Mouse (Mus musculus) MEL (cell line): ENCODE data around the gene Bex1. TPM values are rescaled to one million over a fixed set of nuclear protein-coding genes. Genes with fewer than 3 reads are reported as not detected.

Experiments used
- DNase-seq: peaks from one replicate; pipeline ENCODE4 v3.0.0; 2011; ENCODE audit warnings: low read depth, low spot score
- H3K27ac ChIP-seq: 2 replicates; pipeline ENCODE4 v1.5.1; 2012; ENCODE audit warnings: low read depth, mild to moderate bottlenecking, control low read depth, low read length, moderate library complexity; ENCODE audit not compliant: control insufficient read depth
- H3K27me3 ChIP-seq, 2 experiments: fragments of 150-350 bp in 1 of 2; sonication (generic) in 1 of 2; 2 replicates each; pipeline ENCODE4 v1.6.1; 2012; ENCODE audit warnings: low read length in 2 of 2, mild to moderate bottlenecking in 2 of 2, improper control_type of control experiment in 1 of 2, moderate library complexity in 1 of 2; ENCODE audit not compliant: insufficient read depth in 2 of 2, control insufficient read depth in 1 of 2
- H3K36me3 ChIP-seq, 2 experiments: 2 replicates each; pipeline ENCODE4 v1.6.1; 2012 to 2014; ENCODE audit warnings: low read length in 2 of 2, improper control_type of control experiment in 1 of 2, inconsistent platforms in 1 of 2, mild to moderate bottlenecking in 1 of 2; ENCODE audit not compliant: insufficient read depth in 2 of 2, control insufficient read depth in 1 of 2
- H3K4me1 ChIP-seq, 2 experiments: fragments of 150-350 bp in 1 of 2; sonication (generic) in 1 of 2; 2 replicates each; pipeline ENCODE4 v1.6.1; 2012; ENCODE audit warnings: low read length in 2 of 2, improper control_type of control experiment in 1 of 2, mild to moderate bottlenecking in 1 of 2; ENCODE audit not compliant: insufficient read depth in 2 of 2, control insufficient read depth in 1 of 2
- H3K4me3 ChIP-seq, 2 experiments: fragments of 150-350 bp in 1 of 2; sonication (generic) in 1 of 2; 2 replicates each; pipeline ENCODE4 v1.5.1; 2012; ENCODE audit warnings: low read depth in 2 of 2, low read length in 2 of 2, mild to moderate bottlenecking in 2 of 2, moderate library complexity in 2 of 2, control low read depth in 1 of 2, improper control_type of control experiment in 1 of 2; ENCODE audit not compliant: control insufficient read depth in 1 of 2, insufficient read depth in 1 of 2
- H3K79me2 ChIP-seq: 2 replicates; pipeline ENCODE4 v1.6.1; 2012; ENCODE audit warnings: mild to moderate bottlenecking, low read length, moderate library complexity; ENCODE audit not compliant: control insufficient read depth, poor library complexity, insufficient read depth
- H3K9ac ChIP-seq: 2 replicates; pipeline ENCODE4 v1.6.1; 2012; ENCODE audit warnings: low read depth, mild to moderate bottlenecking, control low read depth, low read length, moderate library complexity; ENCODE audit not compliant: control insufficient read depth, poor library complexity, severe bottlenecking
- H3K9me3 ChIP-seq: fragments of 150-350 bp; sonication (generic); replicated peaks from 2 replicates; pipeline ENCODE4 v1.6.1; 2012; ENCODE audit warnings: mild to moderate bottlenecking, low read length, improper control_type of control experiment, moderate library complexity; ENCODE audit not compliant: insufficient read depth
- BHLHE40 ChIP-seq: IDR thresholded peaks from 2 replicates; pipeline ENCODE4 v1.6.1; 2012; ENCODE audit warnings: low read depth, mild to moderate bottlenecking, inconsistent platforms, low read length, improper control_type of control experiment, borderline replicate concordance
- CHD1 ChIP-seq: IDR thresholded peaks from 2 replicates; pipeline ENCODE4 v1.6.1; 2012; ENCODE audit warnings: low read depth, mild to moderate bottlenecking, inconsistent platforms, low read length, improper control_type of control experiment
- CTCF ChIP-seq, 3 experiments: IDR thresholded peaks in 2 of 3; conservative IDR thresholded peaks in 1 of 3; 2 replicates each; pipeline ENCODE4 v1.5.1; 2011 to 2012; ENCODE audit warnings: low read length in 3 of 3, low read depth in 2 of 3, mild to moderate bottlenecking in 2 of 3, improper control_type of control experiment in 1 of 3, inconsistent platforms in 1 of 3, mixed read lengths in 1 of 3, moderate library complexity in 1 of 3; ENCODE audit not compliant: control insufficient read depth in 1 of 3, insufficient read depth in 1 of 3, poor library complexity in 1 of 3, severe bottlenecking in 1 of 3
- ELF1 ChIP-seq: IDR thresholded peaks from 2 replicates; pipeline ENCODE4 v1.6.1; 2014; ENCODE audit warnings: low read depth, mild to moderate bottlenecking, inconsistent platforms, low read length, improper control_type of control experiment, moderate library complexity
- GABPA ChIP-seq: IDR thresholded peaks from 2 replicates; pipeline ENCODE4 v1.6.1; 2012; ENCODE audit warnings: low read depth, mild to moderate bottlenecking, inconsistent platforms, low read length, improper control_type of control experiment, moderate library complexity
- GATA1 ChIP-seq: IDR thresholded peaks from 2 replicates; pipeline ENCODE4 v1.6.1; 2011; ENCODE audit warnings: low read depth, low read length, improper control_type of control experiment
- JUND ChIP-seq: IDR thresholded peaks from 2 replicates; pipeline ENCODE4 v1.6.1; 2011; ENCODE audit warnings: low read depth, mild to moderate bottlenecking, improper control_type of control experiment, low read length
- KAT2A ChIP-seq: conservative IDR thresholded peaks from 2 replicates; pipeline ENCODE4 v1.6.1; 2012; ENCODE audit warnings: low read depth, low read length, improper control_type of control experiment, inconsistent platforms
- MAZ ChIP-seq: IDR thresholded peaks from 2 replicates; pipeline ENCODE4 v1.6.1; 2012; ENCODE audit warnings: low read depth, mild to moderate bottlenecking, inconsistent platforms, low read length, improper control_type of control experiment
- MXI1 ChIP-seq: IDR thresholded peaks from 2 replicates; pipeline ENCODE4 v1.6.1; 2011; ENCODE audit warnings: mild to moderate bottlenecking, low read depth, low read length, improper control_type of control experiment
- POLR2A ChIP-seq, 2 experiments: IDR thresholded peaks; 2 replicates each; pipeline ENCODE4 v1.6.1; 2011 to 2012; ENCODE audit warnings: low read length in 2 of 2, mild to moderate bottlenecking in 2 of 2, control low read depth in 1 of 2, improper control_type of control experiment in 1 of 2, low read depth in 1 of 2, moderate library complexity in 1 of 2; ENCODE audit not compliant: control insufficient read depth in 1 of 2, insufficient read depth in 1 of 2, poor library complexity in 1 of 2
- POLR2AphosphoS5 ChIP-seq: IDR thresholded peaks from 2 replicates; pipeline ENCODE4 v1.6.1; 2012; ENCODE audit warnings: low read depth, borderline replicate concordance, mild to moderate bottlenecking, inconsistent platforms, low read length, moderate library complexity, mixed read lengths
- SIN3A ChIP-seq: IDR thresholded peaks from 2 replicates; pipeline ENCODE4 v1.6.1; 2012; ENCODE audit warnings: low read length, improper control_type of control experiment, inconsistent platforms
- SMC3 ChIP-seq: IDR thresholded peaks from 2 replicates; pipeline ENCODE4 v1.6.1; 2011; ENCODE audit warnings: low read depth, low read length, improper control_type of control experiment
- TBP ChIP-seq: IDR thresholded peaks from 2 replicates; pipeline ENCODE4 v1.8.0; 2011; ENCODE audit warnings: low read depth, low read length, improper control_type of control experiment
- TCF12 ChIP-seq: IDR thresholded peaks from 2 replicates; pipeline ENCODE4 v1.6.1; 2014; ENCODE audit warnings: low read depth, mild to moderate bottlenecking, inconsistent platforms, low read length, improper control_type of control experiment, moderate library complexity
- USF1 ChIP-seq: IDR thresholded peaks from 2 replicates; pipeline ENCODE4 v1.6.1; 2014; ENCODE audit warnings: low read depth, mild to moderate bottlenecking, inconsistent platforms, low read length, improper control_type of control experiment, moderate library complexity
- USF2 ChIP-seq, 2 experiments: IDR thresholded peaks; 2 replicates each; pipeline ENCODE4 v1.6.1; 2011 to 2012; ENCODE audit warnings: improper control_type of control experiment in 2 of 2, low read length in 2 of 2, borderline replicate concordance in 1 of 2, inconsistent platforms in 1 of 2, low read depth in 1 of 2, mild to moderate bottlenecking in 1 of 2; ENCODE audit not compliant: insufficient read depth in 1 of 2
- ZC3H11A ChIP-seq: IDR thresholded peaks from 2 replicates; pipeline ENCODE4 v1.6.1; 2012; ENCODE audit warnings: low read depth, mild to moderate bottlenecking, inconsistent platforms, low read length, improper control_type of control experiment
- ZKSCAN1 ChIP-seq: IDR thresholded peaks from 2 replicates; pipeline ENCODE4 v1.6.1; 2012; ENCODE audit warnings: low read depth, mild to moderate bottlenecking, inconsistent platforms, low read length, improper control_type of control experiment, moderate library complexity
- ZNF384 ChIP-seq: IDR thresholded peaks from 2 replicates; pipeline ENCODE4 v1.6.1; 2012; ENCODE audit warnings: low read depth, mild to moderate bottlenecking, inconsistent platforms, low read length, improper control_type of control experiment
- polyA plus RNA-seq, 2 experiments: library from polyadenylated mRNA; stranded (reverse) in 1 of 2; unstranded in 1 of 2; fragments of >175 nt in 1 of 2; fragments of >200 nt in 1 of 2; gene quantifications; 2 replicates each; pipeline versions ENCODE4 v1.2.1 to v1.2.4; 2012; ENCODE audit warnings: low replicate concordance in 2 of 2, low read depth in 1 of 2; ENCODE audit not compliant: insufficient read length in 2 of 2, insufficient read depth in 1 of 2, missing spikeins in 1 of 2
- total RNA-seq: library from RNA; depleted of rRNA; stranded (reverse); fragments of 300-350 nt; gene quantifications from 2 replicates; pipeline ENCODE4 v1.2.3, GENCODE M21; 2012

The Bex1 gene
- total and polyA plus RNA-seq, 3 experiments, result 0.27 to 0.86 TPM; not detected in 1

DNA sequence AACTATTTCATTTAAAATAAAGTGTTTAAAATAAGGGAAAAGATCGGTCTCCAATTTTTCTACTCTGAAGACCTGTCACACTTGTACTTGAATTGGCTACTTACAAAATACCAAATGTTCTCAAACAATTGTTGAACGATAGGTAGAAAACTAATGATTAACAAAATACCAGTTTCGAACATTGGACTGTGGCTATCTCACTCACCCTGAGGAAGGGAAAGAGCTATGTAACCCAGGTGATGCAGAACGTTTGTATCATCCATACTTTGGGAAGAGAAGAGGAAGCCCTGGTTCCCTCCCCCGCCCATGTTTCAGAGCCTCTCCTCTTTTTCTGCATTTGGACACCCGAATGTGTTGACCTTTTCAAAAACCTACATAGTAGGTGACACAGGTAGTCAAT lies 10.9 kb downstream of the Bex1 start:
- Histone ChIP-seq H3K9me3 (no peaks in the 10 kb centered on the region), H3K4me3 (no peak overlapping the region), H3K36me3 (no peaks in the 10 kb centered on the region), H3K9ac (no peak overlapping the region), H3K27me3 (peaks cover 3 to 4% of the 10 kb centered on the region in 2 experiments), H3K79me2 (no peaks in the 10 kb centered on the region), H3K27ac (no peak overlapping the region), H3K4me1 (no peaks in the 10 kb centered on the region)
- TF ChIP-seq JUND, result no peak
- no peak for TF ChIP-seq GABPA
- no peak for TF ChIP-seq CTCF (IDR thresholded peaks at IDR 0.05 in 2 of 3, conservative IDR thresholded peaks at IDR 0.05 in 1 of 3; ENCODE audit: control insufficient read depth in 1 of 3, insufficient read depth in 1 of 3, low read depth in 2 of 3, low read length in 3 of 3, poor library complexity in 1 of 3, severe bottlenecking in 1 of 3)
- no peak for TF ChIP-seq CHD1
- TF ChIP-seq KAT2A, result no peak
- TF ChIP-seq USF2 (IDR thresholded peaks at IDR 0.05; ENCODE audit: borderline replicate concordance in 1 of 2, insufficient read depth in 1 of 2, low read depth in 1 of 2, low read length in 2 of 2), result no peak
- no peak for TF ChIP-seq ZC3H11A
- no peak for TF ChIP-seq TBP
- TF ChIP-seq ZNF384, result no peak
- TF ChIP-seq POLR2AphosphoS5, result no peak
- TF ChIP-seq SMC3, result no peak
- no peak for TF ChIP-seq POLR2A (IDR thresholded peaks at IDR 0.05; ENCODE audit: control insufficient read depth in 1 of 2, insufficient read depth in 1 of 2, low read depth in 1 of 2, low read length in 2 of 2, poor library complexity in 1 of 2)
- no peak for TF ChIP-seq ZKSCAN1
- no peak for TF ChIP-seq MXI1
- TF ChIP-seq ELF1, result no peak
- no peak for DNase-seq

DNA sequence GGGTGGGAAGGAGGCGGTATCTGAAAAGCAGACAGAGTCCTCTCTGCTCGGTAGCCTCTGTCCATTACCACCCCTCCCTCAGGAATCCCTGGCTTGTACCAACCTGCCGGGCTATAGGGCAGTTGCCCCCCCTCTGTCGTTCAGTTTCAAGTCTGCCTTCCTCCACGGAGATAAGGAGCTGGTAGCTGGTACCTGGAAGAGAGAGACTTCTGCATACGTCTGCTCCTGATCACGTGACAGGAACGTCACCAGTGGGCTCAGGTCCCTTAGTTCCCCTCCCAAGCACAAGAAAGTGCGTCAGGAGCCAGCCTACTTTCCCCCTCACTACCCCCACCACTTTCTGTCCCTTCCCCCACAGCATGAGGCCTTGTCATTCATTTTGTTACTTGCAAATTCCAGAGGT lies 11.6 kb downstream of the Bex1 start, which contains the start of gene Tceal5:
TSS of gene Tceal5 (minus strand) at position 213 of the 403 bp plus-strand sequence.
- Histone ChIP-seq H3K4me3 (no peak within 1 kb of the TSS), H3K36me3 (no peaks in the 10 kb centered on the region), H3K27me3 (peaks cover 2 to 3% of the 10 kb centered on the region in 2 experiments; a peak in 2 of 4 replicates), H3K27ac (no peak within 1 kb of the TSS), H3K4me1 (no peaks in the 10 kb centered on the region), H3K9ac (no peak within 1 kb of the TSS), H3K9me3 (no peaks in the 10 kb centered on the region)
- DNase-seq, result no peak
- TF ChIP-seq TCF12 (no peak), USF1 (peak; percentile 58), BHLHE40 (no peak), POLR2A (IDR thresholded peaks at IDR 0.05; ENCODE audit: control insufficient read depth in 1 of 2, insufficient read depth in 1 of 2, low read depth in 1 of 2, low read length in 2 of 2, poor library complexity in 1 of 2) (no peak), GATA1 (no peak), SIN3A (no peak), MAZ (no peak)
- TF ChIP-seq, all 39 proteins: peak for 1
- no peaks in the 10 kb centered on the region for H3K79me2 ChIP-seq
